Mouse (Mus musculus) kidney, postnatal 4 days (tissue): ENCODE data around the gene Nle1.
"Not testable (repeated sequence)": the region's sequence is repeated elsewhere in the genome, so short reads cannot be mapped to it uniquely, and the experiment has no call there.

Experiments
- DNase-seq, 2 experiments: peaks; one replicate each; pipeline ENCODE4 v3.0.0; 2021; ENCODE audit warnings: mixed read lengths in 2 of 2

Gene Nle1

GRCm38 (mm10) chr11:82907651-82908607 lies at the start of gene Nle1:
Gene Nle1 (minus strand): TSS chr11:82908411.
- DNase-seq: peak; percentile 96 to 97

- DNase-seq: no peak
Observed at GRCm38 (mm10) chr11:82956925-82957324, 48.7 kb upstream of the Nle1 start.

GRCm38 (mm10) chr11:82954631-82955030 lies 46.4 kb upstream of the Nle1 start:
- no peak for DNase-seq

GRCm38 (mm10) chr11:82952612-82953542 lies 44.7 kb upstream of the Nle1 start:
- peak in 1 of 2 experiments; percentile 8 for DNase-seq

- DNase-seq: peak; percentile 76 to 84
Observed at GRCm38 (mm10) chr11:82951865-82952611, 43.8 kb upstream of the Nle1 start.

DNA sequence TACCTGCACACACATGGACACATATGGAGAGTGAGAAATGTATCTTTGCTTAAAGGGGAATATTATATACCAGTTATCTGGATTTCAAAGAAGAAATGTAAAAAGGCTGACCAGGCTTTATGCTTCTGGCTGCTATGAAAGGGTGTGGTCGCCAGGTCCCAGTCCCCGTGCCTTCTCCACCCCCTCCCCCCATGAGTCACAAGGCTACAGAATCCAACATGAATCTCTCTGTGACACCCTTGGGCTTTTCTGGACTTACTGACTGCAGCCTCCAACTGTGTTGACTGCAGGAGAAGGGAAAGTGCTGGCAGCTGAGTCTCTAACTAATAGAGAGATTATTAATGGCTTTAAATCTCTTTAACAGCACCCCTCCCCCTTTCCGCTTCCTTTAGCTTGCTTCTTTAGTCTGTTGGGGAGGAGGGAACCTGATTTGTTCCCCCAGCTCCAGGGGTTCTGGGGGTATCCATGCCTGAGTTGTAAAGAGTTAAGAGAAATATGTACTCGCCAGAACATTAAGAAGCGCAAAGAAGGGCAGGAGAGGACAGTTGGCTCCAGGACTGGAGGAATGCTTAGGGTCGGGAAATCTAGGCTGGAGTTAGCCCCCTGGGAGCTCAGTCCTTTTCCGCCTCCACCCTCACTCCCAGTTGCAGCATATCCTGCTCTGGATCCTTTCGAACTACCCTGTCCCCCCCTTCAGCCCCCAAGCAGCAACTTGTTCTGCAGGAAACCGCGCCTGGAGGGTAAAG lies 42.7 kb upstream of the Nle1 start, which contains the start of gene Slfn5:
Slfn5 (plus strand) TSS at position 614 of the 746 bp plus-strand sequence.
- peak; percentile 62 to 74 for DNase-seq

DNA sequence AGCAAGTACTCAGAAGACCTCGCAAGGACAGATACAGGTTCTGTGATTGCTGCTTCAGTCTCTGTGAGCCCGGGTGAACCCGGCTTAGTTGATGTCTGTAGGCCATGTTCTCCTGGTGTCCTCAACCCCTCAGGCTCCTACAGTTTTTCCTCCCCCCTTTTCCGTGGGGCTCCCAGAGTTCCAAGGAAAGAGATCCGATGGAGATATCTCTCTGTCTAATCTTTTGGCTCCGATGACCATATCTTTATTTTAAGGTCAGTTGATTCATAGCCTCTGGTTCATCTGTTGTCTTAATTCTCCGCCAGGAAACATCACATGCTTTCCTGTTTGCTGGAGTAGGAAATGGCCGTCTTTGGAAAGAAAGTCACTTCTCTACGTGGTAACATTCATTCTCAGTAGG lies 40.8 kb upstream of the Nle1 start:
- peak in 1 of 2 experiments; percentile 21 for DNase-seq

DNA sequence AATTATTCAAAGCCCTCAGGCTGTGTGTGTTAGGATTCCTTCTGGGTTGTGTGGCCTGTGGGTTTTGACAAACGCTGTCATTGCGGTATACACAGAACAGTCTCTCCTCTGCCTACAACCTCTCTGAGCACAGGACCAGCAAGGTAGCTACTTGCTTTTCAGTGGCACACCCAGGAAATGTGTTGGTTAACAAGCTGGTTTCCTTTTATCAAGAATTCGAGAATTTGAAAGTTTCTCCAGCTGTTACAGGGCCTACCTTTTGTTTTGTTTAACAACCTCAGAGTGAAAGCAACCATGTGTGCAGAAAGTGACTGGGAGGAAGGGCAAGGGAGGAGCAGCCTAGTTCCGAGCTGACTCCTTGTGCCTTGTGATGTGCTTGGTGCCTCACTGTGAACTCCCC lies 39.2 kb upstream of the Nle1 start:
- no peak for DNase-seq

DNA sequence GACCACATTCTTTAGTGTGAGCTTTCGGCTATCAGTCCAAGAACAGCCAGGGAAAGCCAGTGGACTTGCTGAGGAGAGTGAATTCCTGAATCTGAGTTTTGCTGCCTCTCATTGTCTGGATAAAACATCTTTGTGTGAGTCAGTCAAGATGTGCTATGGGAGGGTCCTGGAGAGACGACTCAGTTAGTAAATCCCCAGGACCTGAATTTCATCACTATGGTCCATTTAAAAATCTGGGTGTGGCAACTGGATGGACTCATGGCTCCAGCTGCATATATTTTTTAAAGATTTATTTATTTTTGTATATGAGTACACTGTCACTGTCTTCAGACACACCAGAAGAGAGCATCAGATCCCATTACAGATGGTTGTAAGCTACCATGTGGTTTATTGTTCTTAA lies 37.4 kb upstream of the Nle1 start:
- DNase-seq: no peak

GRCm38 (mm10) chr11:82943336-82943735 lies 35.1 kb upstream of the Nle1 start:
- no peak for DNase-seq

DNA sequence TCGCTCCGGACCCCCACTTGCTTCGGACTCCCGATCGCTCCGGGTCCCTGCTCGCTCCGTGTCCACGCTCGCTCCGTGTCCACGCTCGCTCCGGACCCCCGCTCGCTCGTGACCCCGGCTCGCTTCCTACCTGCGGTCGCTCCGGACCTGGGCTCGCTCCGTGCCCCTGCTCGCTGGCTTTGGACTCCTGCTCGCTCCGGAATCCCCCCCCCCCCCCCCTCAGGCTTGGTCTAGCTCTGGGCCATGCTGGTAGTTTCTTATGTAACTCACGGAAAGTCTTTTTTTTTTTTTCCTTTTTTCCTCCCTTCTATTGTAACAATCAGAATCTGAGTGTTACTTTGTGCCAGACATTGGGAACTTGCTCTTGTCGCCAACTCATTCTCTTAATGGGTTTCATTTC lies 25.0 kb upstream of the Nle1 start:
- peak in 1 of 2 experiments; percentile 11 for DNase-seq

GRCm38 (mm10) chr11:82931671-82932450 lies 23.6 kb upstream of the Nle1 start:
- DNase-seq: peak; percentile 34 to 40

GRCm38 (mm10) chr11:82931161-82931560 lies 22.9 kb upstream of the Nle1 start:
- peak in 1 of 2 experiments; percentile 28 for DNase-seq

DNA sequence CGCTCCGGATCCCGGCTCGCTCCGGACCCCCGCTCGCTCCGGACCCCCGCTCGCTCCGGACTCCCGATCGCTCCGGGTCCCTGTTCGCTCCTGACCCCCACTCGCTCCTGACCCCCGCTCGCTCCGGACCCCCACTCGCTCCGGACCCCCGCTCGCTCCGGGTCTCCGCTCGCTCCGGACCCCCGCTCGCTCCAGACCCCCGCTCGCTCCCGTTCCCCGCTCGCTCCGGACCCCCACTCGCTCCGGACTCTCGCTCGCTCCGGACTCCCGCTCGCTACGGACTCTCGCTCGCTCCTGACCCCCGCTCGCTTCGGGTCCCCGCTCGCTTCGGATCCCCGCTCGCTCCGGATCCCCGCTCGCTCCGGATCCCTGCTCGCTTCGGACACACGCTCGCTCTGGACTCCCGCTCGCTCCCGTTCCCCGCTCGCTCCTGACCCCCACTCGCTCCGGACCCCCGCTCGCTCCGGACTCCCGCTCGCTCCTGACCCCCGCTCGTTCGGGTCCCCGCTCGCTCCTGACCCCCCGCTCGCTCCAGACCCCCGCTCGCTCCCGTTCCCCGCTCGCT lies 22.3 kb upstream of the Nle1 start:
- DNase-seq: peak; percentile 48 to 54

DNA sequence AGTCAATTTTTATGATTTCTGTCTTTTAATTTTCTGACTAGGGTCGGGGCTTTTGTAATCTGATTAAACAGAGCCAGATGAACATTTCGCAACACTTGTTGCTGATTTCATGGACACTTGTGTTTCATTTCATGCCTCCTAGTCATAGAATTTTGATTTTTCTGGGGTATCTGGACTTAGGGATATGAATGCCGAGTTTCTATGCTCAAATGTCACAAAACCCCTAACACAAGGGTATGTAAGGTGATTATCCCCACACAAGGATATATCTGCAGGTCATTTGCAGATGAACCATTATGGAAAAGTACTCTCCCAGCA lies 21.4 kb upstream of the Nle1 start:
- DNase-seq: no peak

GRCm38 (mm10) chr11:82928897-82929632 lies 20.9 kb upstream of the Nle1 start:
- no peak for DNase-seq

- not testable (repeated sequence) for DNase-seq
Observed at GRCm38 (mm10) chr11:82923910-82924309, 15.7 kb upstream of the Nle1 start.

DNA sequence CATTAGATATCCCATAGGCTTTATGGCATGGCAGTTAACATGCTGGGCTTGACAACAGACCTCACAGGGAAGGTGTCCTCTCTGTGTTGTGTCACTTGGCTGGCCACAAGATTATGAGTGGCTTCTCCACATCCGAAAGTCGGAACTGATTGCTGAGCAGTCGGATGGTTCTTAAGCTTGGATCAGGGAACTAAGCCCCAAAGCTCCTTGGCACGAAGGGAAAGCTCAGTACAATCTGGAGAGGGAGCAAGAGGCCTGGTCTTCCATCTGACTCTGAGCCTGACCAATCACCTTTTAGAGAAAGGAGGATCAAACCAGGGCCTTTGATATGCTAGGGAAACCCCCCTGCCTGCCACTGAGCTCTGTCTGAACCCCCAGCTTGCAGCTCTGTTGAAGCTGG lies 13.5 kb upstream of the Nle1 start:
- DNase-seq: no peak

DNA sequence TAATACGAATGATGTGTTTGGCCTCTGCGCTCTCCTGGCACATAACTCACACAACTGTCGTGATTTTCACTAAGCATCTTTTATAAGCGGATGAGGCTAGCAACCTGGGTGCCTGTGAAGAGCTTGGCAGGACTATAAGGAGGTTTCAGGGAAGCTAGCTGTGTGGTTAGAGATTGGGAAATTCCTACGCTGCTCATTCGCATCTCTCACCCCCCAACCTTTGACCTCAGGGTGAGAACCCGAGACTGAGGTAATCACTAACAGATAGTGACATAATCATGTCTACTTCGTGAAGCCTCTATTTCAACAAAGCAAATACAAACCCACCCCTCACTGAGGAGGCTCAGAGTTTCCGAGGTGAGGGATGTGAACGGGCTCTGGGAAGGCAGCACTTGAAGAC lies 12.6 kb upstream of the Nle1 start:
- DNase-seq: no peak
